Mouse (Mus musculus) frontal cortex, postnatal 14 days (tissue): ENCODE measurements at regions not wholly inside any gene's neighbourhood (a gene's known extent, or its start where the extent isn't known, plus 50 kb on each side); places are given as distances from the start of the nearest gene placed in this dataset.

ENCODE experiments used
- DNase-seq, 2 experiments: peaks; one replicate each; pipeline ENCODE4 v3.0.0; 2022; ENCODE audit warnings: low spot score in 2 of 2

DNA sequence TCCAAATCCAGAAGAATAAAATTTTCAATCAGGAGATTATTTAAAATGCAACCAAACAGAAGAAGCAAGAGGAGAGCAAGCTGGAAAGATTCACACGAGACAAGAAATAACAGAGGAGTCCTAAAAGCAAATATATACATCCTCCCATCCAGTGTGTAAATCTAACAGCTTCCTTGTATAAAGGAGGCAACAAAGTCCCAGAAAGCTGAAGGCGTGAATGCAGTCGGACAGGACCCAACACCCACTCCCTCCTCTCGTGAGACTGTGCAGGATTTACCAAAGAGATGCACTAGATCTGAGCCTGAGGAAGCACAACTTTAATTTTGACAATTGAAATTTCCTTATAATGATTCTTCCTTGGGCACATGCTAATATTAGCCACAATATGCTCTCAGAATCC is 103.0 kb upstream of the Dcn start:
- DNase-seq: no peak

DNA sequence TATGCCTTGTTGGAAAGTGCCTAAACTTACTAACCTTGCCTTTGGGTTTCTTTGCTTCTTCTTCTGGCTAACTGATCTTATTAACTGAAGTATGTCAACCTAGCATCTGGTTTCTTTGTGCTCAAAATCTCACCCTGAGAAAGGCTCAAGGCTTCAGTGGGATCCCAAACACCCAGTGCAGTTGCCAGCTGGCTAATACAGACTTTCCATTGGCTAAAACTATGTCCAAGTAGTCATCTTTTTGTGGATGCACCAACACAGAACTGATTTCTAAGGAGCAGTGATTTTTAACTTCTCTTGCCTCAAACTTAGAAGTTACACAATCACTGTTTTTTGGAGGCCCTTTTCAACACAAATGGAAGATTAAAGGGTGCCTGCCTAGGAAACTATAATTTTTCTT is 97.8 kb upstream of the Dcn start:
- DNase-seq: no peak

DNA sequence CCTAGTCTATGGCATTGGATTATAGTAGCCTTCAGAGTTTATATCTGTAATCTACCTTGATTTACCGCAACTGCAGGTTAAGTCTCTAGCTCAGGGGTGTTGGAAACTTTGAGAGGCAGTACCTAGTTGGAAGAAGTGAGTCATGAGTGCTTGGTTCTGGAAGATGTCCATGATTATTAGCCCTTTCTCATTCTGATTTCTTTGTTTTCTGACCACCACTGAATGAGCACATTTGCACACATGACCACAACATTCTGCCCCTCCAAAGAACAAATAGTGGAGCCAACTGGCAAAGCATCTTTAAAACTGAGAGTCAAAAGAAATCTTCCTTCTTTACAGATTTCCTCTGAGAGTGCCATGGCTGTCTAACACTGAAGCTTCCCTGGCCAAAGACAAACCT is 95.5 kb upstream of the Dcn start:
- no peak for DNase-seq

DNA sequence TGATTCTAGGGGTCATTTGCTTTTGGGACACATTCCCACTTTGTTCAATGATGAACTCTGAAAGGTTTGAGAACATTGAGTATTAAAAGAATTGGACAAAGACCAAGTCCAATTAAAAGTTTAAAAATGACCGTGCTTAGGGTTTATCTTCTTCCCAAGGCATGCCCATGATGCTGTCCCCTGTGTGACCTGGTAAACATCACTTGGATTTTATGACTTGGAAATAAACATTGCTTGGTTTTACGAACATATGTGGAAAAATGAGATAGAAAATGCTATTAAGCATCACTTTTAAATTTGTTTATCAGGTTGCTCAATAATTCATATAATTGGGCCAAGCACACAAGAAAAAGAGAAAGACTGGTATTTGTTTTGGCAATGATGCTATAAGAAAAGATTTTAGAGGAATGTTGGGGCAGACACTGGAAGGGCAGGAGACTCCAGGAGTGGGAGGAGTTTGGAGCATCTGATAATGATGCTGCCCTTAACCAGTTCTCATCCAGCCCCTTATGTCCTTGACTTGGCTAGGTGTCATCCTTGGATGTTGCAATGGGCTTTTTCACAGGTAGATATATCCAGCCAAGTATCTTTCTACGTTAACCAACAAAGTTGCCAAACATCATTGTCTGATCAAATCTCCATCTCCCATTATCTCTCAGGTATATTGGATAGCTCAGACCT is 92.1 kb upstream of the Dcn start:
- DNase-seq: no peak

DNA sequence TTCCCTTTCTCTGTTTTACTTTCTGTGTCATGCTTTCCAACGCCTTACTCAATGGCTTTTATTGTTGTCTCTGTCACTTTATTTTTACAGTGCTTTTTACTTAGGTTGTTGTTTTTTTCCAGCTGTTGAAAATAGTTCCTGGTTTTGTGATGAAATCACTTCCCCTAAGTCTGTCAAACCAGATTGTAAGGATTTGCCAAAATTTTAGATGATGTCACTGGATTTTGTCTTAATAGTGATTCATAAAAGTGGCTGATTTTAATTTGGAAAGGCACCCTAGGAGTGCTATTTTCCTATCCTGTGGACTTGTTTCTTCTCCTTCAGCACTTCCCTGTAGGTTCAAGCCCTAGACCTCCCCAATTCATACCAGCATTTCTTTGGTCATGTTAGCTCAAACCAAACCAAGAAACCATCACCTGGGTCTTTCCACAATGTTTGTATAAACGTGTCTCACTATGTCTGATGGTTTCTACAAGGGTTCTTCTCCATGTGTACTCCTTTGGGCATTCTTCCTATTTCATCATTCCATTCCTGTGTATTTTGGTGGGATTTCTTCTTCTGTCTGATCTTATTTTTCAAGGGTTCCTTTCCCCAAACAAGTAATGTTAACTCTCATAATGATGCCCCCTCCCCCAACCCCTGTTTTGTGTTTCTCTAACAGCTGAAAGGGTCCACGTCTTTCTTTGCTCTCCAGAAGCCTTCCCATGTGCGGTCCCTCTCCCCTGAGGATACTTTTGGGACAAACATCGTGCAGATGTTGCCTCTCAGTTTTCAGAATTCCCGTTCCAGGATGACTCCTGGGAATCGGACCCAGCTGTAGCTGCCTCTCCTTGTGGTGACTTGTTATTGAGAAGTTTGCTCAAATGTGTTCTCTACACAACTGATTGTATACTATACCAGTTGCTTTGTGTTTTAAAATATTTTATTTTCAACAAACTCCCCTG is 89.5 kb upstream of the Dcn start:
- DNase-seq: no peak

DNA sequence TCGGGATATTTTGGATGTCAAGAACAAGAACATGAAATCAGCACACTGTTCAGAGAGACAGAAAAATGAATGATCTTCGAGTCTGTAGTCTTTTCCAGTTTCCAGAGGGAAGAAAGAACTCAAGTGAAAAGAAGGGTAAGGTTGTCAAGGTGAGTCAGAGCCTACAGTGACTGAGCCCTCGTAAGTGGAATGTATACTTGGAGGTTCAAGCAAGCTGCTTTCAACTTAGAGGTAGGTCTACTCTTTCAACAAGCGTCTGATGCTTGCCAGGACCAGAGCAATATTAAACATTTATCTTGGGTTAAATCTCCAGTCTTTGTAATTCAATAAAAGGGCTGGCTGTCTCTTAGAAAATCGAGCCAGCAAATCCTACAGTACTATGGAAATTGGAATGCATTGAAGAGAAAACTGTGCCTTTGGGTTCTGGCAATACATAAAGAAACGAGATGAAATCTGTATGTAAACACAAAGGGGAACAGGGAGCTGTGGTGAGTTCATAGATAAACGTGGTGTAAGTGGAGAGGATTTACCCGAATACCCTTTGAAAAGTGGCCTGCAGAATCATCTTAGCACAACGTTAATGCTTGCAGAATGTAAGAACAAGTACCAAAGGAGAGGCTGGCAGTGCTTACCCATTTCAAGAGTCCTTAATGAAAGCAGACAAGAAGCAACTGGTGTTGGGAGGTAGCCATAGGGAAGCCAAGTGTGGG is 82.2 kb upstream of the Dcn start:
- DNase-seq: no peak

DNA sequence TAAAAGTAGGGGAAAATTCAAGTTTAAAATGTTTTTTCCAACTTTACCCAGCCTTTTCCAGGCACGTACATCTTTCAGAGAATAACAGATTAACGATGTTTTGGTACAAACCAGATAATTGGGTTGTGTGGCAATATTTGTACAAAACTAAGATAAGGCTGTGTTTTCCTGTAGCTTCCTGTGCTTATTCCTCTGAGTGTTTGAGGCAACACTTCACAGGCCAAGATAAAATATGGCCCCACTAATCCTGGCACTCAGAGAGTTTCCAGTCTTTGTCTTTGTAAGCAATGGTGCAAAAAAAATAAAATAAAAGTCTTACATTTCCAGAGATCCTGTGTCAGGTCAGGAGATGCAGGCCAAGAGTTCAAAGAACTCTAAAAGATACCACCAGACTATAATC is 81.5 kb upstream of the Dcn start:
- no peak for DNase-seq

DNA sequence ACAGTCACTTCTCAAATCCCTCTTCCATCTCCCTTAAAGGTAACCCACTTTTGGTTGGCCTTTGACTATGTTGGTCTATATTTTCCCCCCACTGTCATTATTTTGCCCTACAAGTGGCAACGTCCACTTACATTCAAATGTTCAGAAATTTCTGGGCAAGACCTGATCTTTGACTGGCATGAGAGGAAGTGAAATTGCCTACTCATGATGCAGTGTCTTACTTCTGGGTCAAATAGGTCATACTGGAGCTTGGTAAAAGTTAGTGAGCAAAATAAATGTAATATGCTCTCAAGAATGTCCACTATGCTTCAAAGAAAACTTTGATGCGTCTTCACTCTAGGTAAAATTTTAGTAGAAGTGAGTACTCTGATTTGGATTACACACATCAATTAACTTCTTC is 76.9 kb upstream of the Dcn start:
- DNase-seq: no peak

DNA sequence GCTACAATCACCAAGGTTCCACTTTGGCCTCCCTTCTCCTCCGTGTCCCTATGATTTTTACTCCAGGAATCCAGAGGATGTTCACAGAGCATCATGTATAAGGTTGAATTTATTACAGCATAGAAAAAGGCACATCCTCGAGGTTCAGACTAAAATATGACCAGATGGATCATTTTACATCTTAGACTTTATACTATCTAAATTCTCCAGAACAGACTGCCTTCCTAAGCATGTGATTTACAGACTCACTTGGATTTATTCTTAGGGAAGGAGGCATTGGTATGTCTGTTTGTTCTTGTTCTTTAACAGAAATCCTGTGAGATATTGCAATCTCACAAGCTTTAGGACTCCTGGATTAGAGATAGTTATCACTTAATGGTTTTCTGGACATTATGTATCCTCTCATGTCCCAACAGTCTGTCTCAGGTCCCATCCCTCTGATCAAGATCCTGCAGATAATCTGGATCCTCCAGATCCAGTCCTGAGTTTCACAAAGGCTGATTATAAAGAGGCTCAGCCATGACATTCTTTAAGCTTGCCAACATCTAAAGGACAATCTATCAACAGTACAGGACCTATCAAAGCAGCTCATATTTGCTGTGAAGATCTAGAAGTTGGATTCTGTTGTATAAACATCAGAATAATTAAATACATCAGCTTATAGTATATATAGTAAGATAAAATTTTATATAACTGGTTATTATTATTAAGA is 75.2 kb upstream of the Dcn start:
- no peak for DNase-seq

DNA sequence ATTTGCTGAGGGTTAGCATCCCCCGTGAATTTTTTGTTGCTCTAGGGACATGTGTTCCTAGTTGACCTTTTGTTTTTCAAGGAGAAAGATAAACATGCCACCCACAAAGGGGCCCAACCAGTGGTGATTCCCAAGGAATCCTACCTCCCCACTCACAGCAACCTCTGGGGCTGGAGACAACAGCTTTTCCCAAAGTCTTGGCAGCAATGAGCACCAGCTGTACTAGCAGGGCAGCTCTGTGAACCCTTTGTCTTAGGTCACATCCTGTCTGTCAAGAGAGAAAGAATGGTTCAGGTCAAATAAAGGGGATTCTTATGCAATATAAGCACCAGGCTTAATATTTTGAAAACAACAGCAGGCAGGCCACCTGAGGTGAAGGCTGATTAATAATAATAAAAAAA is 70.2 kb upstream of the Dcn start:
- no peak for DNase-seq

DNA sequence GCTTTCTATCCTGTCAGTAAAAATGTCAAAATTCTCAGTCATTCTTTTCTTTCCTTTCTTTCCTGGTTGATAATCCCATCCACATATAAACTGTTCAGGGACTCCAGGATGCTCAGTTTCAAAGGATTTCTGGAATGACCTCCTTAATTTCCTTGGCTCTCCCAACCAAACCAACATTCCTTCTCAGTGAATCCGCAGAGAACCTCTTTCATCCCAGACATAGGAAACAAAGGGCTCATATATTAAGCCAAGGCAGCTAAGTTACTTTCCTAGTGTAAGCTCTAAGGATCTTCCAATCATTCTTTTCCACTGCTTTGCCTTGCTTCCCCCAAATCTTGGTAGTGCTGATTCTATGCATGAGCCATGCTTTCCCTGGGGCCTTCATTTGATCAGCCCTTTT is 69.5 kb upstream of the Dcn start:
- no peak for DNase-seq

DNA sequence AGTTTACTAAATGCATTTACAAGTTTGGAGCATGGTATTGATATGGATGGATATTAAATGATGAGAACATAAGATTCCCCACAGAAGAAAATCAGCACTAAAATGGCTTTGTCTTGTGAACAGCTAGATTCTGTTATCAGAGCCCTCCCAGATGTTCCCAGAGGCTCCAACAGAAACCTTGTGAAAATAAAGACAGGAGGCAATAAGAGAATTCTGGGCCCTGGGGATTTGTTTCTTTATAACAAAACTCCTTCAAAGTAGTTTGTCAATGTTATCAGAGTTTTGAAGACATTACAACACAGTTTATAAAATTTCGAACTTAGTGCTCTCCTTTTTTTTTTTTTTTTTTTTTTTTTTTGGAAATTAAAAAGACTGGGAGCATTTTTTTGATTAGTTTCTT is 56.8 kb upstream of the Dcn start:
- no peak for DNase-seq

DNA sequence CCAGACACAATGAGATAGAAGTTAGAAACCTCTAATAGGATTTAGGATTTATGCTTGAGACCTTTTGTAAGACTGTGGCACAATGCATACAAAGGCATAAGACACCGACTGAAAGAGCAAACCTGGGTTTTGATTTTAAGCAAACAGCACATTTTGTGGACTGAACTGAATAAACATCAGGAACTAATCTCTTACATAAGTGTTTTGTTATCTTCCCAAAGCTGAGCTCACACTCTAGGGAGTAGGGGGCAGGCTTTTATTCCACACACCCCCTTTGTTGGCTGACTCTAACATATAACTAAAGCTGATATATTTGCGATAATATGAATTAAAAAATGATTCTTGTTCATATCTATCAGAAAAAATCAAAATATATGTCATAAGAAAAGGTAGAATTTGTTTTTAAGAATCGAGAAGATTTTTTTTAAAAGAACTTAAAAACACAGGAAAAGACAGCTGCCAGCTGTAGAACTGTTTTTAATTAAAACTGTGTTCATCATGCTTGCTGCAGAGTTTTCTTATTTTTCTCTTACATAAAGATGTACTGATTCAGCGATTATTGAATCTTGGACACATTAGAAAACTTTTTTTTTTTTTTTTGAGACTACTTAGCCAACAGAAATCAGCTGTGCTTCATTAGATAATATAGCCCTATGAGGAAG is 56.2 kb upstream of the Dcn start:
- DNase-seq: no peak
